Mouse (Mus musculus): ENCODE data around the gene Ablim1. TPM values are rescaled to one million over a fixed set of nuclear protein-coding genes. Genes with fewer than 3 reads are reported as not detected.

Ablim1 gene
- total RNA-seq, 2 experiments from 2014 or later = 83.6 to 94.5 TPM

DNA sequence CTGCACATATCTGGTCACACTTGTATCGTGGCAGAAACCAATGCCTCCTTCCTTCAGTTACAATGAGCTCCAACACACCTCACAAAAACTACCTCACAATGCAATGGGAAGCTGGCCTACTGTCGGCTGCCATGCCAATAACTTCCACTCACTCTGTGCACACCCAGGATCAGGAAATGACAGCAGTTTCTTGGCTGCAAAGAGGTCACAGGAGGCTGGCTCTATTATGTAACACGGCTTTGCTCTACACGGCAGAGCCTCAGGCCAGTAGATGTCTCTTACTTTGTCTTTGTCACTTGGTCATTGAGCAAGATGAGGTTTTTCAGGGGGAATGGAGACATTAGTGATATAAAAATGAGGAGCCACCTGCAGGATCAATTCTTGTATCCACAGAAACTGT, 126.2 kb downstream of the Ablim1 start:
- DNase-seq = peak; percentile 42

DNA sequence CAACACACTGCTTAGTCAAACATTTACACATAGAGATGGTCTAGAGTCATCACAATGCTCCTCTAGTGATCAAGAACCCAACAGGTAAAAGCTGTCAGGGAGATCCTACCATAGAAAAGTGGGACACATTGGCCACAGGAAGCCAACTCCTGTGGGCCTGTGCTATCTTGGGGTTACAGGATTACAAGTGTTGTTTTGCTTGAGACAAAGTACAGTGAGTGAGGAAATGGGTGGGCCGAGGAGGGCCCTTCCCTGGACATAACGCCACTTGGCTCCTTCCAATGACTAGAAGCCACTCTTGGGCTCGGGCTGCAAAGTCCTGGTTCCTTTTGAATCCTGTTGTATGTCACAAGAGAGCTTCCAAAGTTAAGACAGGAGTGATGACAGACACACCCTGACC, 129.7 kb downstream of the Ablim1 start:
- no peak for DNase-seq

DNA sequence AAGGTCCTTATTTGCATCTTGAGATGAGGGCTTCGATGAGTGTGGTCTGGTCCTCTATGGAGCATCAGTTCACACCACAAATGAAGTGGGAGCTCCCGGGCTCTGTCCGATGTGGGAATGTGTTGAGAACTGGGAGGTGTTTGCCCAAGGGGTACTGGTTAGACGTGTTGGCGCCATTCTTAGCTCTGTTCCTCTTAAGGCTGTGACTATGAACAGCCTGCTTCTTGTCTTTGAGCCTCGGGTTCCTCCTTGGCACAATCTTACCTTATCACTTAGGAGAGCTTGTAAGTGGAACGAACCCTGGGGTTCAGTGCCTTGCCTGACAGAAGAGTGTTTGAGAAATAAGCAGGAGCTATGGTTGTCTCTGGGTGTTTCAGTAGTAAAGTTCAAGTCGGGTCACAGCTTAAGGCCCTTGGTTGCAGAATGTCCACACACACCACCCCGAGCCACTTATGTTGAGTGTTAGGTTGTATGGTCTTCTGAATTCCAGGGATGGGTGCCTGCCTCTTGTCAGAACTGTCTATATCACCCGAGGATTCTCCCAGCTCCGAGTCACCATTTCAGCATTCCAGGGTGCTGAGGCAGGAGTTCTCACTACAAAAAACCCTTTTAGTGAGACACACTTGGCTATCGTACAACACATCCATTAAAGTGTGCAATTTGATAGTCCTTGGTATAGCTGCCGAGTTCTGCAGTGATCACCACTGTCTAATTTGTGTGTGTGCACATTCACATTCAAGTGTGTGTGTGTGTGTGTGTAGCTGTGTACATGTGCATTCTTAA, 131.6 kb downstream of the Ablim1 start:
- DNase-seq = no peak

DNA sequence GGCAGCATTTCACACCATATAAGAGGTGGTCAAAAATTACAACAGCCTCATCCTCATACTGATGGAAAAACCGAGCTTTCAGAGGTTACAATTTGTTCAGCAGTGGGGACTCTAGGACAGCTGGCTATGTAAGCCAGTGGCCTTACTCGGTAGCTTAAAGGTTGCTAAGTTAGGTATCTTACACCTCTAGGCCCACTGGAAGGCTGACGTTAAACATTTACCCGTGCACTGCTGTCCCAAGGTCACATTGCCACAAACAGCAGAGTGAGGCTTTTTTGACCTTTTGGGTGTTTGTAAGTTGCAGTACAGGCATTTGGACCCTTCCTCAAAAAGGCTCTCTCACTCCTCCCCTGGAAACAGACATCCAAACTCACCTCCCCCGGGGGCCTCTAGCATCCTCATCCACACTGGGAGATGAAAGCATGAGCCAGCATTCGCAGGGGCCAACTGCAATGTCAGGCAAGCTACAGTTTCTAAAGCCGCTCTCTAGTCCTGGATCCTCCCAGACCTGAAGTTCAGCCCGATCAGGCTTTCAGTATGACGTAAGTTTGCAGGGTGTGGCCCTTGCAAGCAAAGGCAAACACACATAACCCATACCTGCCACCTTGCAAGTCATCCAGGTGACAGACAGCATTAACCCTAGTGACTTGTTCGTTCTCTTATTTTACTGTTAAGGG, 132.7 kb downstream of the Ablim1 start:
- DNase-seq = no peak

DNA sequence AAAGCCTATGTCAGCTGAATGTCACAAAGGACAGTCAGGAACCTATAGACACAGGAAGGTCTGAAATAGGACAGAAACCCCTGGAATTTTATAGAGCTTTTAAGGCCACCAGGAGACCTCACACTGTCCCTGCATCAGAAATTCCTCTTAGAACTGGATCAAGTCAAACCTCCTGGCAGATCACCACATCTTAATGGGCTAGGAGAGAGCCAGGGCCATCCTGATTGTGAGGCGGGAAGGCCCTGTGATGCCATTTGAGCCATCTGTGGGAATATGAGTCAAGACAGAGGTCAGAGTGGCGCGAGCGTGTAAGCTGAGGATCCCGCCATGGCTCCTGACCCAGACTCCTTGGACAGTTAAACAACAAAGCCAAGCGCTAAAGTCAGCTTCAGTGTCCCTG, 133.4 kb downstream of the Ablim1 start:
- DNase-seq = no peak

DNA sequence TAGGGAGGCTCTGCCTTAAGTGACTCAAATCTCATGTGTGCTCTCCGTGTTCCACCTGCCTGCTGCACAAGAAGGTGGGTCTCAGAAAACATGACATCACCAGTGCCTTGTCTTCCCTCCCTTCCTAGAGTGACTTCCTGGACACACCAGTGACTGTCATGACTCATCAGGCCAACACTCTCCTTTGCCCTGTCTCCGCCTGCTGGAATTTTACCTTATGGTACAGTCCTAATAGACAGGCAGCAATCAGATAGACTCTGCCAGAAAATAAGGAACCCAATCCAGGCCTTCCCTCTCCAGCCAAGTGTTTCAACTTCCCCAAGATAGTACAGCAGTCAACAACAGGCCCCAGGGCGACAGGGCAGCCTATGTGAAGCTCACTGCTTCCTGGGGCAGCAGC, 133.8 kb downstream of the Ablim1 start:
- no peak for DNase-seq

DNA sequence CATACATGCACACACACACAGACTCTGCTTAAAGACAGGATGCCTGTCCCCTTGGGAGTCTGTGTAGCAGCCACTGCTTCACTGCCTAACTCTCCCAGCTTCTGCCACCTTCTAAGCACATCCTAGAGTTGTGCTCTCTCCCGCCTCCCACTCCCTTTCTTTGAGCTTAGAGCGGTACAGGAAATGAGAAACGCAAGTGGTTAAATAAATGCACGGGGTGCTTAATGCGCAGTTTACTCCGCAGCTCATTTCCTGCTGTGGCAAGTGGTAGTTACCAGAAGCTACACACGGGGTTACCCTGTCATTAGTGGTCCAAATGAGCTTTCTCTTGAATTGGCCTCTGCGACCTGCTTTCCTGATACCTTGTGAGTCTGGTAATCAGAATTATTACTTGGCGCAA, 134.4 kb downstream of the Ablim1 start:
- no peak for DNase-seq

DNA sequence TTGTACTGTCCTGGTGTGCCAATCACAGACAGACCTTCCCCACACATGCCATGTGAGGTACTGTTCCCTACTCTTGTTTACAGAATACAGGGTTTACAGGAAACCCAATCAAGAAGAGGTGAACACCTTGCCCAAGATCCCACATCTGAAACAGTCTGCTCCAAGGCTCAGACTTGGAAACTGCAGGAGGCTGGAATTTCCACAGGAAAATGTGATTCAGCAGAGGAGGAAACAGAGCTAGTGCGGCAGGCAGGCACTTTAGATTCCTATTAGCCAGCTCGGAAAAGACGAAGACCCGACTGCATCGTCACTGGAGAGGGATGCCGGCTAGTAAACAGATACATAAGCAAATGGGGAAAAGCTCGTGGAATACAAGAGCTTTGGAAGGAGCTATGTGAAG, 135.4 kb downstream of the Ablim1 start:
- no peak for DNase-seq

DNA sequence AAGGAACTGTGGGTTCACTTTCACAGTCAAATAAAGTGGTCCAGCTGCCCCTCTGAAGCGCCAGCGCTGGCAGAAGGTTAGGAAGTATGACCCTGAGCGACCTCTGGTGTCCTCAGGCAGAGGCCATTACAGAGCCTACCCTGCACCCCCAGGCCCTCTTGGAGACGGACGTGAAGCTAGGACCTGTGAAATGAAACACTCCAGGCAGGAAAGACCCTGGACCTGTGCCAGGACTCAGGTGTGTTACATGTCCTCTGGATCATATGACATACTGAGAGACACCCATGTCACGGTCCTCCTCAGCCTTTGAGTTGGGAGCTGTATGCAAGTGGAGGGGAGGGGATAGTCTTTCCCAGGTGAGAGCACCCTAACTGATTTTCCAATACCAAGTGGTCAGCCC, 137.4 kb downstream of the Ablim1 start:
- no peak for DNase-seq

DNA sequence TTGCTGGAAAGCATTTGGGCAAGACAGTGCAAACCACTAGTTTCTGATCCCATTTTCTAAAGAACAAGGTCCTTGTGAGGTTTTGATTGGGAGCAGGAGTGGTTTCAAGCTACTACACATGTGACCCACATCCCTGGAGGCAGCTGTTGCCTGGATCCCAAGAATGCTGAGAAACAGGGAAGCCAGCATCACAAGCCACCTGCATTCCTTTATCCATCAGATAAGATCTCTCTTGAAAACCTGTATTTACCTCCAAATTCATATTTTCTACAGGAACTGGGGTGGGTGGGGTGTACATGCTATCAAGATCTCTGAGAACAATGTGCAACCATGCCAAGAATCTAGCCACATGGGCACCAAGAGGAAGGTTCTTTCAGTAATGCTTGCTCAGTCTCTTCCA, 139.6 kb downstream of the Ablim1 start:
- no peak for DNase-seq

DNA sequence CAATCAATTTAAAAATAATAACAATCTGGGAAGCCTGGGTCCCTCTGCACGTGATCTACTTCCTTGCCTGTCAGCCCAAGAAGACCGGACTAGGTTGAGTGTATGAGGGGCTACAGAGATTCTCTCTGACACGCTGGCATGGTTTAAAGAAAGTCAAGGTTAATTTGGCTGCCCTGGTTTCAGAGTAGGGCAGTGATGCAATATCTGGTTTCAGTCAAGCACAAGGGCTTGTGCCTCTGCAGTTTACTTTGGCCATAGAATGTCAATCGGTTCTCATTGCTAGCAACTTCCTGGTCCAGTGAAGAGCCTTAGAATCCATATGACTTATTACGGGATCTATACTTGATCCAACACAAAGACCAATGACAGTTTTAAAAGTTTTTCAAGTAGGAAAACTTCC, 140.2 kb downstream of the Ablim1 start:
- no peak for DNase-seq

DNA sequence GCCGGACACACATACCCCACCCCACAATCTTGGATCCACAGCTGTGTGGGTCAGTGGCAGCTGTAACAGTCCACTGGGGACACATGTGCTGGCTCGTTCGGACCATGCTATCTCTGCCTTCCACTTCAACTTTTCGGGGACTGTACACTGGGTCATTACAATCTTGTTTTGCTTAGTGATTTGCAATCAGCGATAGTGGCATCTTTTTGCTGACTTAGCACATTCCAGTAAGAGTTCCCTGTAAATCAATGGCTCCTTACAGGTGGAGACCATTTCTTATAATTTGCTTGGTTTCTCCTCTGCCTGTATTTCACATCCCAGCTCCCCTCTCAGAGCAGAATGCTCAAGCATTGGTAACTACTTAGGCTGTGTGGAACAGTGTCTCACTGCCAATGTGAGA, 140.7 kb downstream of the Ablim1 start:
- no peak for DNase-seq

DNA sequence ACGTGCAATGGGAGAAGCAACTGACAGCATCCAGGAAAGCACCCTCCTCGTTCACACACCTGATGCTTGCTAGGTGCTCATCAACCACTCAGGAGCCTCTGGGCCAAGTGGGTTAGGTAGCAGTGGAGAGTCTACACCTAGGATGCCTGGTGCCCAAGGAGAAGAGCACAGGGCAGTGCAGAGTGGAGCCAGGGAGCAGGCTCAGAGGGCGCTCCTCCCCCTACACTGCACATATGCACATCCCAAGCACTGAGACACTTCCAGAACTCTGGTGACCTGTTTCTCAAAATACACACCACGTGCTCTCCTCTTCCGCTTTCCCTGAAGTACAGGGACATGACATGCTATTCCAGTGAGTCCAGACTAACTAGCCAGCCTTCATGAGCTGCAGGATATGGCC, 142.4 kb downstream of the Ablim1 start:
- no peak for DNase-seq

DNA sequence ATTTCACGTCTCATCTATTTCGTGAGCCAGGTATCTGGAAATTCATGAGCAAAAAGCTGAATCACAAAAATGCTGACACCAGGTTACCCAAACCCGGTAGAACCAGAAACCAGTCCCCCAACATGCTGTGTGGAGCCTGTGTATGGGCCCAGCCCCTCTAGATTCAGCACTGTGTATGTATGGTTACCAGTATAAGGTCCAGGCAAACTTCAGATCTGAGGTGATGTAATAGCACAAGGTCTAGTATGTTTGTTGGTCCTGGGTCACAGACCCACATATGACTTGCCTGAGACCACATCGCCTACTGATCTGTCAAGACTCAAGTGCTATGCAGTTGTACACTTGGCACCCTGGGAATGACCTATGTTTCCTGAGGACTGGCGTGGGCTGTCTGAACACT, 143.8 kb downstream of the Ablim1 start:
- DNase-seq = no peak

DNA sequence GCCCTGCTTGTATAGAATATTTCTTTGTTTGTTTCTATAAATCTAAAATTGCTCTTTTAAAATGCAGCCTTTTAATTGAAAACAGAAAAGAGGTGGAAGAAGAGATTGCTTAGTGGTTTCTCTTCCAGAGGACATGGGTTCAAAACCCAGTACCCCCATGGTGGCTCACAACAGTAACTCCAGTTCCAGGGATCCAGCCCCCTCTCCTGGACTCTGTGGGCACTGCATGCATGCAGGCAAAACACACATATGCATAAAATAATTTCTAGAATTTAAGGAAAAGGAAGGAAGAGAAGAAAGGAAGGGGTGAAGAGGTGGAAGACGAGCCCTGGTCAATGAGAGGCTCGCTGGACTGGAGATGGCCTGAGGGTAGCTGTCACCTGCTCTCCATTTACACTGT, 145.2 kb downstream of the Ablim1 start:
- DNase-seq = no peak

DNA sequence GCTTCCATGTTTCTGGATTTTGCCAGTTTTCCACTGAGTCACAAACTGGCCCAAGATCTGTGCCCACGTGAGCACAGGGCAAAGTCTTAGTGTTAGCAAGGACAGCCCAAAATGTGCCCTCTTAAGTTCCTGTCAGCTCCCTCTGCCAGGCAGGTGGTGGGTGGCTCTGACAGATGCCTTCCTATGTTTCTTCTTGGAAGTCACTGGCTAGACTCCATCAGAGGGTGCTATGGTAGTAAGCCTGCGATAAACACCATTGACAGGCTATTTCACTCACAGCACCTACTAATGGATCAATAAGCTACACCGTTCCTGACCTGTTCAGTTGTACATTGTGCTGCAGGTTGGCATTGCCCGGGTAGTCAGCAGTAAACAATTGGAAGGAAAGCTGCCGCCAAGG, 147.0 kb downstream of the Ablim1 start:
- DNase-seq = no peak

DNA sequence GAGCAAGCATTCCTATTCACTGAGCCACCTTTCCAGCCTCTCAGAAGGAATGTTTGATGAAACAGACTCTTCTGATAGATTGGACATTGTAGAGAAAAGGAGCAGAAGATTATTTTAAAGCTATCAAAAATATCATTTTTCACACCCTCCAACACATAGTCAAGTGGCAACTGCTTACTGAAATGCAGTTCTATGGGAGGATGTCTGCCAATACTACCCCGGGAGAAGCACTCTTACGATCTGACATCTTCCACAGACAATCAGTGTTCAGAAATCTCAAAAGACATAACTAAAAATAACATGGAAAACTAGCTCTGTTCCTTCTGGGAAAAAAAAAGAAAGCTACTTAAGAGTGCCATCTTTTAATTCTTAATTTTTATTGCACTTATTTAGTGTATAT, 149.8 kb downstream of the Ablim1 start:
- DNase-seq = no peak

DNA sequence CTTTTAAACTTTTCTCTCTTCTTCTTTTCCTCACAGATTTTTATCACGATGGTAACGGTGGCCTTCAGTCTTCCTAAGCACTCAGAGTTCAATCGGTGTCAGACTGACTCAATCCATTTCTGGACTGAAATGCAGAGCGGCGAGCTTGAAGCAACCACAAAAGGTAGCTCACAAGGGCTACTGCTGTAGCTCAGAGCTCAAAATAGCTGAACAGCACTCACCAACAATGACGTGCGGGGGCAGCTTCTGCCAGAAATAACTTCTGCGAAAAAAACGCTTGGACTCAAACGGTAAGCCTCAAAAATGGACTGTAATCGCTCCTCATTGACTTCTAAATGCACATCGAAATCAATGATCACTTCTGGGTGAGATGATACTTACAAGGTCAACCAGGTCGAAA, 151.4 kb downstream of the Ablim1 start:
- DNase-seq = no peak

DNA sequence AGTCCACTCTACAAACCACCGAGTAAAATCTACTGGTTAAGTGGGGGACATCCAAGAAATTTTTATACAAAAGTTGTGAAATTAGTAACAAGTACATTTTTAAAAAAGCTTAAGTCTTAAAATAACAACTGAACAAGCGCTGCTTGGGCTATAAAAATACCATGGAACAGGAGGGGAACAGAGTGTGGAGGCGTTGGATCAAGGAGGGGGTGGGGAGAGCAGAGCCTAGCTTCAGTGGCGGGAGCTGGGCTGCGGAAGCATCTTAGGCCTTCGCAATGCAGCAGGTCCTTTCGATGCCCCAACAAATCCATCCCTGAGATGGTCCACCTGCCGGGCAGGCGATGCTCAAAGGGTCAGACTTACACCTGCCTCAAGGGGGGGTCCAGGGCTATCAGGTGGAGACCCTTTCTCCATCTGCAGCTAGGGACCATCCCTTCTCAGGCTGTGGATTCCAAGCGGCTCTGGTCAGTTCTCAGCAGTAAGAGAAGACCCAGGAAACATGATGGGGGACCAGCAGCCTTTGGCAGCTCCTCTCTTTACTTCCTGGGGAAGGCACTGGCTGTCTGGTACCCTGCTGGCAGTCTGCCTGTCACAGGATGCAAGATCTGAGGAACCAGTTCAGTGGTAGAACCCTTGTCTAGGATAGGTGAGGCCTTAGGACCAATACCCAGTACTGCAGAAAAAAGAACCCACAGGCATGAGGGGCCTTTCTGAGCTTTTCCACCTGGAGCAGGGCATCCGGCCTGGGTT, 152.6 kb downstream of the Ablim1 start:
- no peak for DNase-seq

DNA sequence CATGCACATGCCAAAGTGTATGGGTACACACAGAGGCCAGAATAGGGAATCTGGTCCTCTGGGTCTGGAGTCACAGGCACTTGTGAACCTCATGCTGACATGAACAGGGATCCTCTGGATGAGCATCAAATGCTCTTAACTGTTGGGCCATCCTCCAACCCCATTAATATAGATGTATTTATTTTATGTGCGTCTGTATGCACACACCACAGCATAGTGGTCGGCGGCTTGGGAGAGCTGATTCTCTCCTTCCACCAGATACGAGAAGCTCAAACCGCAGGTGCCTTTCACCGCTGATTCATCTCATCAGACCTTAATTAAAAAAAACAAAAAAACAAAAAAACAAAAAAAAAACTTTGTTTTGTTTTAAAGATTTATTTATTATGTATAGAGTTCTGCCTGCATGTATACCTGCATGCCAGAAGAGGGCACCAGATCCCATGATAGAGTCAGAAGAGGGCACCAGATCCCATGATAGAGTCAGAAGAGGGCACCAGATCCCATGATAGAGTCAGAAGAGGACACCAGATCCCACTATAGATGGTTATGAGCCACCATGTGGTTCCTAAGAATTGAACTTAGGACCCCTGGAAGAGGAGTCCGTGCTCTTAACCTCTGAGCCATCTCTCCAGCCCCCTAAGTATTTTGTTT, 153.6 kb downstream of the Ablim1 start:
- DNase-seq = peak; percentile 64

DNA sequence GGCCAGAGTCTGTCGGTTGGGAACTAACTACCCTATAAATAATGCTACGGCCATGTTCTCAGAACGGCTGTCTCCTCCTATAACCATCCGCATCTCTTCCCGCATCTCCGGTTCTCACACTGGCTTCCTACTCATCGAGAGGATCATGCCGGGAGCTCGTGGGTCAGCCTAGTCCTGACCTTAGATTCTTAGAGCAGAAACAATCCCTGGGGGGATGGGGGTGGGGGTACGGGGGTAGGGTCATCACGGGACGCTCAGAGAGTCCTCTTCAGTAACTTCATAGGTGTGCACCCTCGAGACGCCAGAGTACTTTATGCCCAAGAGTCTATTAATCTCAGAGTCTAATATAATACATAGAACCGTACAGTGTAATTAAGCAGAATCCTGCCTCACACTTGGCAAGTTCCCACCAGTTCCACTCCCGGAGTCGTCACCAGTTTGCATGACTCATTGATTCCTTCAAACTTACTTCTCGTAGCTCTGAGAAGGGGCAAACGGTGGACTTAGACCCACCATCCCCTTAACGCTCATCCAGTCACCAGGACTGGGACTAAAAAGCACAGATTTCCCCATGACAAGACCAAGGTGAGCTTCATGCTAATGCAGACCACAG, 156.9 kb downstream of the Ablim1 start:
- DNase-seq = no peak

DNA sequence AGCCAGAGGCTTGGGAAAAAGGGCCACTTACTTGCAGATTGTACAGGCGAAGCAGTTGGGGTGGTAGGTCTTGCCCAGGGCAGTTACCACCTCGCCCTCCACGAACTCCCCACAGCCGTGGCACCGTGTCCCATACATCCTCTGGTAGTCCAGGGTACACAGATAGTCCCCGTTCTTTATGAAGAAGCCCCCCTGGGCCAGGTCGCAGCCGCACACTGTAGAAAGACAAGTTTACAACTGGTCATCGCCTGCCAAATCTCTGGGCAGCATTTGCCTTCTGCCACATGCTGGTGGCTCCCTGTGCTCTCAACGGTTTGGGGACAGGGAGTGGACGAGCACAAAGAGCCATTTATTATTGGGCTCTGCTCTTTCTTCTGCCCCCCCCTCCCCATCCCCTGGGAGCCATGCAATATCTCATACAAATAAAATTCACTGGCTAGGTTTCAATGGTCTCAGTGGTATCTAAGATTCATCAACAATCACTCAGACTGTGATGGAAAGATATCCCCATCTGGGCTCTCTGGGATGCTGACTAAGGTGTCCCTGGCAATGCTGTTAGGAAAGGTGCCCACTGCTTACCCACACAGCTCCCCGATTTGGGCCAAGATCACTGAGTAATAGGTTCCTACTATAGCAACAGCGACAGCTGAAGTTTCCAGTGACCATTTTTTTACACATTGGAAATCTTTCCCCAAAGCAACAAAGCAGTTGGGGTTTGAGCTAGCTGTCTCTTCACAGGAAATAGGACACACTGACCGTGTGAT, 159.4 kb downstream of the Ablim1 start:
- no peak for DNase-seq

Data from adrenal gland, postnatal 10 days (tissue).